Mouse (Mus musculus) megakaryocyte, embryonic 14.5 days (primary cell): ENCODE measurements around the gene Fmn2.

Experiments used
- FLI1 ChIP-seq: IDR thresholded peaks from 2 replicates; pipeline ENCODE4 v1.6.1; 2012; ENCODE audit warnings: low read length, inconsistent platforms, mixed read lengths
- GATA1 ChIP-seq: IDR thresholded peaks from 3 replicates; pipeline ENCODE4 v1.6.1; 2012; ENCODE audit warnings: mixed read lengths, low read length, inconsistent platforms, borderline replicate concordance

- TF ChIP-seq GATA1 (no peak), FLI1 (no peak)
Observed at GRCm38 (mm10) chr1:174700871-174701270, 199.2 kb downstream of the Fmn2 start.
